Mouse (Mus musculus) heart, adult 2 months (tissue): Measurements from ENCODE around the gene 2810408A11Rik.

ENCODE experiments used
- CTCF ChIP-seq: fragments of 200-600 bp; IDR thresholded peaks from 2 replicates; pipeline ENCODE4 v1.8.1; 2022; ENCODE audit warnings: antibody characterized with exemption, mild to moderate bottlenecking, moderate library complexity
- EP300 ChIP-seq: fragments of 200-500 bp; IDR thresholded peaks from 2 replicates; pipeline ENCODE4 v1.6.1; 2011; ENCODE audit warnings: low read depth, low read length, control low read depth; ENCODE audit not compliant: insufficient read depth
- POLR2A ChIP-seq: fragments of 200-500 bp; IDR thresholded peaks from 2 replicates; pipeline ENCODE4 v1.6.1; 2011; ENCODE audit warnings: mild to moderate bottlenecking, low read depth, low read length, control low read depth; ENCODE audit not compliant: insufficient read depth

- TF ChIP-seq CTCF: no peak
- no peak for TF ChIP-seq POLR2A
- no peak for TF ChIP-seq EP300
Measured at GRCm38 (mm10) chr11:69945997-69946891, 45.5 kb upstream of the 2810408A11Rik start.
